Mouse (Mus musculus) E14TG2a.4 (cell line): ENCODE measurements around the gene Mpv17.

Source experiments
- CTCF ChIP-seq: conservative IDR thresholded peaks from 2 replicates; pipeline ENCODE4 v1.5.1; 2014; ENCODE audit warnings: low read length
- POU5F1 ChIP-seq: IDR thresholded peaks from 2 replicates; pipeline ENCODE4 v1.6.1; 2014; ENCODE audit warnings: low read length, borderline replicate concordance

GRCm38 (mm10) chr5:31192045-31192938 lies 38.2 kb upstream of the Mpv17 start:
- TF ChIP-seq CTCF, result no peak
- TF ChIP-seq POU5F1, result no peak
